Mouse (Mus musculus) heart, embryonic 12.5 days (tissue): ENCODE results near the gene Kat2b. TPM values are rescaled to one million over a fixed set of nuclear protein-coding genes. Genes with fewer than 3 reads are reported as not detected.
"Not testable (repeated sequence)": the region's sequence is repeated elsewhere in the genome, so short reads cannot be mapped to it uniquely, and the experiment has no call there.

Source experiments
- ATAC-seq: fragments of 200-750 bp; cut with Nextera tagmentation; 2 replicates; pipeline ENCODE4 v1.8.0; 2017; ENCODE audit warnings: moderate TSS enrichment, moderate library complexity; ENCODE audit not compliant: insufficient number of reproducible peaks, low FRiP score
- H3K27ac ChIP-seq: fragments of 300-500 bp; sonication (generic); 2 replicates; pipeline ENCODE4 v1.5.1; 2016; ENCODE audit warnings: mild to moderate bottlenecking, moderate library complexity; ENCODE audit not compliant: poor library complexity, severe bottlenecking
- H3K27me3 ChIP-seq: fragments of 300-500 bp; sonication (generic); replicated peaks from 2 replicates; pipeline ENCODE4 v1.6.1; 2016; ENCODE audit warnings: mild to moderate bottlenecking, moderate library complexity
- H3K36me3 ChIP-seq: fragments of 300-500 bp; sonication (generic); 2 replicates; pipeline ENCODE4 v1.6.1; 2016; ENCODE audit warnings: mild to moderate bottlenecking, moderate library complexity
- H3K4me1 ChIP-seq: fragments of 300-500 bp; sonication (generic); replicated peaks from 2 replicates; pipeline ENCODE4 v1.6.1; 2016; ENCODE audit warnings: mild to moderate bottlenecking
- H3K4me2 ChIP-seq: fragments of 300-500 bp; sonication (generic); 2 replicates; pipeline ENCODE4 v1.6.1; 2016; ENCODE audit warnings: mild to moderate bottlenecking, moderate library complexity
- H3K4me3 ChIP-seq: fragments of 300-500 bp; sonication (generic); 2 replicates; pipeline ENCODE4 v1.5.1; 2016; ENCODE audit warnings: mild to moderate bottlenecking
- H3K9ac ChIP-seq: fragments of 300-500 bp; sonication (generic); 2 replicates; pipeline ENCODE4 v1.6.1; 2016; ENCODE audit warnings: mild to moderate bottlenecking, moderate library complexity
- H3K9me3 ChIP-seq: fragments of 300-500 bp; sonication (generic); replicated peaks from 2 replicates; pipeline ENCODE4 v1.6.1; 2016; ENCODE audit warnings: mild to moderate bottlenecking, moderate library complexity
- WGBS: fragments of 180-500 bp; shearing (Covaris S2); methylation state at CpG from one replicate; pipeline ENCODE4 v1.1.7; 2016; 5-methylcytosine and 5-hydroxymethylcytosine counted together
- polyA plus RNA-seq: library from polyadenylated mRNA; unstranded; fragments of >200 nt; fragmentation: Nextera tagmentation; extraction: Ambion mirVana; gene quantifications from 2 replicates; pipeline ENCODE4 v1.2.1, GENCODE M21; 2016

Kat2b gene
- polyA plus RNA-seq, 1 experiment from 2014 or later = 14.0 TPM

GRCm38 (mm10) chr17:53570932-53571331 lies 4.3 kb downstream of the Kat2b start:
- not testable (repeated sequence) for H3K27me3 ChIP-seq, H3K36me3 ChIP-seq, ATAC-seq, H3K4me3 ChIP-seq, H3K9me3 ChIP-seq
- 0 out of 2 replicates have a peak overlapping the region, but pooled peaks have one; percentile 54 for H3K9ac ChIP-seq
- H3K4me1 ChIP-seq = peaks cover 39% of the 10 kb centered on the region
- 79% methylated on average over 5 of the region's 5 CpGs for WGBS
- H3K27ac ChIP-seq = peak overlapping the region; percentile 90
- peak overlapping the region; percentile 64 for H3K4me2 ChIP-seq

- no peak overlapping the region for H3K4me2 ChIP-seq
- no peak overlapping the region for H3K9ac ChIP-seq
Observed at GRCm38 (mm10) chr17:53573019-53573556, 6.4 kb downstream of the Kat2b start.

GRCm38 (mm10) chr17:53577151-53577550 lies 10.5 kb downstream of the Kat2b start:
- Histone ChIP-seq H3K9me3 (no peaks in the 10 kb centered on the region), H3K4me1 (peaks cover 37% of the 10 kb centered on the region), H3K36me3 (no peaks in the 10 kb centered on the region), H3K4me2 (no peak overlapping the region), H3K9ac (no peak overlapping the region), H3K27me3 (no peaks in the 10 kb centered on the region), H3K4me3 (no peak overlapping the region), H3K27ac (no peak overlapping the region)
- no peak for ATAC-seq
- WGBS = 77% methylated on average over 2 of the region's 2 CpGs

More at GRCm38 (mm10) chr17:53573019-53573556, 6.4 kb downstream of the Kat2b start:
- WGBS = 37% methylated on average over 4 of the region's 4 CpGs
- H3K4me3 ChIP-seq = no peak overlapping the region
- H3K4me1 ChIP-seq = peaks cover 46% of the 10 kb centered on the region
- no peaks in the 10 kb centered on the region for H3K9me3 ChIP-seq
- ATAC-seq = no peak
- no peak overlapping the region for H3K27ac ChIP-seq
- H3K27me3 ChIP-seq = no peaks in the 10 kb centered on the region
- no peaks in the 10 kb centered on the region for H3K36me3 ChIP-seq

GRCm38 (mm10) chr17:53577754-53578153 lies 11.1 kb downstream of the Kat2b start:
- Histone ChIP-seq H3K4me3 (no peak overlapping the region), H3K4me2 (no peak overlapping the region), H3K9me3 (no peaks in the 10 kb centered on the region), H3K27ac (0 out of 2 replicates have a peak overlapping the region, but pooled peaks have one; percentile 90), H3K9ac (no peak overlapping the region), H3K4me1 (peaks cover 40% of the 10 kb centered on the region), H3K27me3 (no peaks in the 10 kb centered on the region), H3K36me3 (0 out of 2 replicates have a peak, but pooled peaks cover under 1% of the 10 kb centered on the region)
- ATAC-seq = no peak
- 57% methylated on average over 5 of the region's 5 CpGs for WGBS

GRCm38 (mm10) chr17:53578249-53578648 lies 11.6 kb downstream of the Kat2b start:
- H3K4me3 ChIP-seq = no peak overlapping the region
- no peaks in the 10 kb centered on the region for H3K9me3 ChIP-seq
- 79% methylated on average over 6 of the region's 6 CpGs for WGBS
- H3K4me1 ChIP-seq = peaks cover 38% of the 10 kb centered on the region
- H3K9ac ChIP-seq = no peak overlapping the region
- ATAC-seq = no peak
- H3K27ac ChIP-seq = peak overlapping the region; percentile 90
- peaks cover 5% of the 10 kb centered on the region; the same call in 1 of the 2 replicates for H3K36me3 ChIP-seq
- H3K27me3 ChIP-seq = no peaks in the 10 kb centered on the region
- peak overlapping the region; percentile 54 for H3K4me2 ChIP-seq

- WGBS = 37% methylated on average over 2 of the region's 9 CpGs
- Histone ChIP-seq H3K9ac (no peak overlapping the region), H3K4me2 (peak overlapping the region; percentile 54), H3K27ac (peak overlapping the region; percentile 90), H3K4me3 (no peak overlapping the region), H3K4me1 (peaks cover 38% of the 10 kb centered on the region), H3K36me3 (peaks cover 5% of the 10 kb centered on the region; the same call in 1 of the 2 replicates), H3K27me3 (no peaks in the 10 kb centered on the region), H3K9me3 (no peaks in the 10 kb centered on the region)
- peak; percentile 66 for ATAC-seq
Observed at GRCm38 (mm10) chr17:53578776-53579175, 12.1 kb downstream of the Kat2b start.

GRCm38 (mm10) chr17:53579612-53580011 lies 13.0 kb downstream of the Kat2b start:
- no peaks in the 10 kb centered on the region for H3K9me3 ChIP-seq
- whole genome bisulfite sequencing = 62% methylated on average over 4 of the region's 4 CpGs
- no peak overlapping the region for H3K4me2 ChIP-seq
- peak overlapping the region; percentile 90; the same call in 1 of the 2 replicates for H3K27ac ChIP-seq
- peaks cover 5% of the 10 kb centered on the region; the same call in 1 of the 2 replicates for H3K36me3 ChIP-seq
- H3K4me3 ChIP-seq = no peak overlapping the region
- peaks cover 45% of the 10 kb centered on the region for H3K4me1 ChIP-seq
- H3K9ac ChIP-seq = no peak overlapping the region
- H3K27me3 ChIP-seq = no peaks in the 10 kb centered on the region
- ATAC-seq = no peak

GRCm38 (mm10) chr17:53580237-53580636 lies 13.6 kb downstream of the Kat2b start:
- peaks cover 5% of the 10 kb centered on the region; the same call in 1 of the 2 replicates for H3K36me3 ChIP-seq
- WGBS = 57% methylated on average over 3 of the region's 3 CpGs
- no peak overlapping the region for H3K4me3 ChIP-seq
- peaks cover 45% of the 10 kb centered on the region for H3K4me1 ChIP-seq
- H3K27ac ChIP-seq = no peak overlapping the region
- ATAC-seq = no peak
- H3K27me3 ChIP-seq = no peaks in the 10 kb centered on the region
- H3K9me3 ChIP-seq = no peaks in the 10 kb centered on the region
- H3K9ac ChIP-seq = no peak overlapping the region
- H3K4me2 ChIP-seq = no peak overlapping the region

GRCm38 (mm10) chr17:53582026-53582585 lies 15.4 kb downstream of the Kat2b start:
- H3K4me1 ChIP-seq = peaks cover 57% of the 10 kb centered on the region
- WGBS = 43% methylated on average over 4 of the region's 4 CpGs
- H3K4me2 ChIP-seq = no peak overlapping the region

GRCm38 (mm10) chr17:53582805-53583204 lies 16.1 kb downstream of the Kat2b start:
- no peak overlapping the region for H3K9ac ChIP-seq
- H3K9me3 ChIP-seq = no peaks in the 10 kb centered on the region
- H3K4me2 ChIP-seq = no peak overlapping the region
- ATAC-seq = no peak
- H3K4me1 ChIP-seq = peaks cover 57% of the 10 kb centered on the region
- H3K4me3 ChIP-seq = no peak overlapping the region
- no peak overlapping the region; the same call in 1 of the 2 replicates for H3K27ac ChIP-seq
- peaks cover 5% of the 10 kb centered on the region; the same call in 1 of the 2 replicates for H3K36me3 ChIP-seq
- no peaks in the 10 kb centered on the region for H3K27me3 ChIP-seq
- 85% methylated on average over 7 of the region's 7 CpGs for WGBS

More at GRCm38 (mm10) chr17:53582026-53582585, 15.4 kb downstream of the Kat2b start:
- Histone ChIP-seq H3K4me3 (no peak overlapping the region), H3K9ac (no peak overlapping the region), H3K9me3 (no peaks in the 10 kb centered on the region), H3K36me3 (peaks cover 5% of the 10 kb centered on the region; the same call in 1 of the 2 replicates), H3K27me3 (no peaks in the 10 kb centered on the region), H3K27ac (no peak overlapping the region)
- no peak for ATAC-seq

GRCm38 (mm10) chr17:53583846-53584579 lies 17.4 kb downstream of the Kat2b start:
- no peak for ATAC-seq
- 71% methylated on average over 11 of the region's 11 CpGs for WGBS

More at GRCm38 (mm10) chr17:53583846-53584579, 17.4 kb downstream of the Kat2b start:
- H3K9ac ChIP-seq = no peak overlapping the region
- peaks cover 5% of the 10 kb centered on the region; the same call in 1 of the 2 replicates for H3K36me3 ChIP-seq
- no peak overlapping the region for H3K4me3 ChIP-seq
- peaks cover 53% of the 10 kb centered on the region for H3K4me1 ChIP-seq
- no peaks in the 10 kb centered on the region for H3K9me3 ChIP-seq
- peak overlapping the region; percentile 41; the same call in 1 of the 2 replicates for H3K27ac ChIP-seq
- no peak overlapping the region for H3K4me2 ChIP-seq
- H3K27me3 ChIP-seq = no peaks in the 10 kb centered on the region
